Mouse (Mus musculus): ENCODE data around the gene Pkp4. TPM values are rescaled to one million over a fixed set of nuclear protein-coding genes. Genes with fewer than 3 reads are reported as not detected.

Gene Pkp4
- polyA plus RNA-seq, 1 experiment from 2014 or later: 17.7 TPM

DNA sequence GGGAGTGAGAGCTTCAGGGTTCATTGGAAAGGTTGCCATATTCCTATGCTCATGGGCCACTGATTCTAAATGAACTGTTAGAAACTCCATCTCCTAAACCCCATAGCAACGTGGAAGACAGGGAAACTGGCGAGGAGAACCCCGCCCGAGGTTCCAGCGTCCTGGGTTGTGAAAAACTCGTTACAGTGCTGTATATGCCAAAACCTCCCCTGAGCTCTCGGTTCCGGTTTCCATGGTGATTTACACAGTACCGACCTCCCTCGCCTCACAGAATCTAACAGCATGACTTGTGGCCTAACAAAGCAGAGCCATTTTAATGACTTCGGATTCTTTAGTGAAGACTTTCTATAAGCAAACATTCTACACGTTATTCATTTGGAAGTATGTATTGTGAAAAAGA lies 141.0 kb downstream of the Pkp4 start:
- Histone ChIP-seq H3K27me3 (replicated peaks; ENCODE audit: control insufficient read depth, insufficient read depth, low read length) (no peaks in the 10 kb centered on the region), H3K4me2 (no peak overlapping the region), H3K36me3 (ENCODE audit: control insufficient read depth, insufficient read depth, low read length) (peaks cover 2% of the 10 kb centered on the region; the same call in 1 of the 2 replicates), H3K9ac (ENCODE audit: low read depth, low read length) (no peak overlapping the region), H3K9me3 (ENCODE audit: control insufficient read depth, low read length) (no peaks in the 10 kb centered on the region), H3K4me3 (ENCODE audit: low read depth, low read length) (no peak overlapping the region), H3K27ac (ENCODE audit: low read depth, low read length) (no peak overlapping the region), H3K4me1 (replicated peaks; ENCODE audit: control insufficient read depth, insufficient read depth, low read length) (no peaks in the 10 kb centered on the region)
- 81% methylated on average over 12 of the region's 12 CpGs for WGBS
- no peak for ATAC-seq (replicated peaks; ENCODE audit: low FRiP score)
- DNase-seq (ENCODE audit: low spot score): no peak

- Histone ChIP-seq H3K27me3 (replicated peaks; ENCODE audit: control insufficient read depth, insufficient read depth, low read length) (no peaks in the 10 kb centered on the region), H3K9ac (ENCODE audit: low read depth, low read length) (no peak overlapping the region), H3K4me3 (ENCODE audit: low read depth, low read length) (no peak overlapping the region), H3K36me3 (ENCODE audit: control insufficient read depth, insufficient read depth, low read length) (peaks cover 5% of the 10 kb centered on the region; the same call in 1 of the 2 replicates), H3K9me3 (ENCODE audit: control insufficient read depth, low read length) (no peaks in the 10 kb centered on the region), H3K27ac (ENCODE audit: low read depth, low read length) (no peak overlapping the region), H3K4me2 (no peak overlapping the region), H3K4me1 (replicated peaks; ENCODE audit: control insufficient read depth, insufficient read depth, low read length) (no peaks in the 10 kb centered on the region)
- ATAC-seq (replicated peaks; ENCODE audit: low FRiP score) (no peak), DNase-seq (ENCODE audit: low spot score) (no peak)
- WGBS: 85% methylated on average over 6 of the region's 6 CpGs
Measured at GRCm38 (mm10) chr2:59302430-59302829, 141.8 kb downstream of the Pkp4 start.

- ATAC-seq (replicated peaks; ENCODE audit: low FRiP score) (no peak), DNase-seq (ENCODE audit: low spot score) (no peak)
- H3K27me3 ChIP-seq (replicated peaks; ENCODE audit: control insufficient read depth, insufficient read depth, low read length): no peaks in the 10 kb centered on the region
- 85% methylated on average over 12 of the region's 12 CpGs for WGBS
- no peaks in the 10 kb centered on the region for H3K4me1 ChIP-seq (replicated peaks; ENCODE audit: control insufficient read depth, insufficient read depth, low read length)
- no peak overlapping the region for H3K9ac ChIP-seq (ENCODE audit: low read depth, low read length)
- H3K27ac ChIP-seq (ENCODE audit: low read depth, low read length): no peak overlapping the region
- H3K36me3 ChIP-seq (ENCODE audit: control insufficient read depth, insufficient read depth, low read length): peaks cover 10% of the 10 kb centered on the region; the same call in 1 of the 2 replicates
- no peaks in the 10 kb centered on the region for H3K9me3 ChIP-seq (ENCODE audit: control insufficient read depth, low read length)
- no peak overlapping the region for H3K4me2 ChIP-seq
- no peak overlapping the region for H3K4me3 ChIP-seq (ENCODE audit: low read depth, low read length)
Measured at GRCm38 (mm10) chr2:59303530-59304063, 142.9 kb downstream of the Pkp4 start.

DNA sequence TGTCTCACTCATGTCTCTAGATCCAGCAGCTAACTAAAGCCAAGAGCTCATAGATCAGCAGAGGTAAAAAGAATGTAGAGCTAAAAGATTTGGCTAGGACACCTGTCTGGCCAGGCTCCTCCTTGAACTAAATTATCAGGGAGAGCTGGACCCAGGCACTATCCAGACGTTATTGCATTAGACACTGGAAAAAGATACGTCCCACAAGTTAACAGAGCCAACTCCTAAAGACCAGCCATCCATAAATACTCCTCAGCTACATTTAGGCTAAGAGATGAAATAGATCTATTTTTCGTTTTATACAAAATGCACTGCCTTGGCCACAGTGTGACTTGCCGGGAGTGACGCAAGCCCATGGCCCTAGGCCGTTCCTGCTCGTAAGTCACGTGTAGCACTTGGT lies 146.7 kb downstream of the Pkp4 start:
- no peak for DNase-seq (ENCODE audit: low spot score)
- no peak overlapping the region for H3K4me3 ChIP-seq (ENCODE audit: low read depth, low read length)
- no peaks in the 10 kb centered on the region for H3K4me1 ChIP-seq (replicated peaks; ENCODE audit: control insufficient read depth, insufficient read depth, low read length)
- no peak overlapping the region for H3K4me2 ChIP-seq
- no peak overlapping the region for H3K27ac ChIP-seq (ENCODE audit: low read depth, low read length)
- H3K36me3 ChIP-seq (ENCODE audit: control insufficient read depth, insufficient read depth, low read length): peaks cover 15% of the 10 kb centered on the region; the same call in 1 of the 2 replicates
- H3K9ac ChIP-seq (ENCODE audit: low read depth, low read length): no peak overlapping the region
- ATAC-seq (replicated peaks; ENCODE audit: low FRiP score): no peak
- WGBS: 93% methylated on average over 8 of the region's 8 CpGs
- no peaks in the 10 kb centered on the region for H3K9me3 ChIP-seq (ENCODE audit: control insufficient read depth, low read length)
- H3K27me3 ChIP-seq (replicated peaks; ENCODE audit: control insufficient read depth, insufficient read depth, low read length): no peaks in the 10 kb centered on the region

- ATAC-seq (replicated peaks; ENCODE audit: low FRiP score): no peak; the same call in 1 of the 2 replicates
- Histone ChIP-seq H3K9ac (ENCODE audit: low read depth, low read length) (no peak overlapping the region), H3K27ac (ENCODE audit: low read depth, low read length) (no peak overlapping the region), H3K4me1 (replicated peaks; ENCODE audit: control insufficient read depth, insufficient read depth, low read length) (no peaks in the 10 kb centered on the region), H3K27me3 (replicated peaks; ENCODE audit: control insufficient read depth, insufficient read depth, low read length) (no peaks in the 10 kb centered on the region), H3K4me3 (ENCODE audit: low read depth, low read length) (no peak overlapping the region), H3K9me3 (ENCODE audit: control insufficient read depth, low read length) (no peaks in the 10 kb centered on the region), H3K4me2 (no peak overlapping the region), H3K36me3 (ENCODE audit: control insufficient read depth, insufficient read depth, low read length) (peaks cover 15% of the 10 kb centered on the region; the same call in 1 of the 2 replicates)
- no peak for DNase-seq (ENCODE audit: low spot score)
- 93% methylated on average over 19 of the region's 19 CpGs for WGBS
Measured at GRCm38 (mm10) chr2:59308055-59308454, 147.4 kb downstream of the Pkp4 start.

DNA sequence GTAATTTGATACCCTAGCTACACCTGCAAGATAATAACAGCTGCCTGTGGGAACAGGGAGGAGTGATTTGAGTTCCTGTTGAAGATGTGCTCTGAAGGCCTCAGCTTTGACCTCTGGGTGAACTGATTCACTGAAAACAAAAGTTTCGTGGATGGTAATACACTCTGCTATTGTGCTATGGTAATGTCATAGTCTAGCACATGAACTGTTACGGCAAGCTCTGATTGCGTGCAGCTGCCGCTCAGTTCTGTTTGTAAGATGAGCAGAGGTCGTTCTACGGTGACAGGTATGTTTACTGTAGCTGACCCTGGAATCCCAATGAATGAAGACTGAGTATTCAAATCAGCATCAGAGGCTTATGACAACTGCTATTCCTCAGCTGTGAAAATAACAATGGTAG lies 152.6 kb downstream of the Pkp4 start:
- WGBS: 75% methylated on average over 6 of the region's 6 CpGs

GRCm38 (mm10) chr2:59318631-59319030 lies 158.0 kb downstream of the Pkp4 start:
- Histone ChIP-seq H3K4me1 (replicated peaks; ENCODE audit: control insufficient read depth, insufficient read depth, low read length) (no peaks in the 10 kb centered on the region), H3K9me3 (ENCODE audit: control insufficient read depth, low read length) (peaks cover 11% of the 10 kb centered on the region), H3K4me3 (ENCODE audit: low read depth, low read length) (no peak overlapping the region), H3K9ac (ENCODE audit: low read depth, low read length) (no peak overlapping the region), H3K4me2 (no peak overlapping the region), H3K27ac (ENCODE audit: low read depth, low read length) (no peak overlapping the region), H3K27me3 (replicated peaks; ENCODE audit: control insufficient read depth, insufficient read depth, low read length) (no peaks in the 10 kb centered on the region), H3K36me3 (ENCODE audit: control insufficient read depth, insufficient read depth, low read length) (peaks cover 16% of the 10 kb centered on the region)
- WGBS: 78% methylated on average over 1 of the region's 1 CpGs
- no peak for ATAC-seq (replicated peaks; ENCODE audit: low FRiP score)
- no peak for DNase-seq (ENCODE audit: low spot score)

More for the DNA sequence above, 152.6 kb downstream of the Pkp4 start:
- Histone ChIP-seq H3K36me3 (ENCODE audit: control insufficient read depth, insufficient read depth, low read length) (peaks cover 9% of the 10 kb centered on the region), H3K27ac (ENCODE audit: low read depth, low read length) (no peak overlapping the region), H3K27me3 (replicated peaks; ENCODE audit: control insufficient read depth, insufficient read depth, low read length) (no peaks in the 10 kb centered on the region), H3K9me3 (ENCODE audit: control insufficient read depth, low read length) (peaks cover 4% of the 10 kb centered on the region), H3K4me1 (replicated peaks; ENCODE audit: control insufficient read depth, insufficient read depth, low read length) (no peaks in the 10 kb centered on the region), H3K4me3 (ENCODE audit: low read depth, low read length) (no peak overlapping the region), H3K4me2 (no peak overlapping the region), H3K9ac (ENCODE audit: low read depth, low read length) (no peak overlapping the region)
- ATAC-seq (replicated peaks; ENCODE audit: low FRiP score): no peak
- DNase-seq (ENCODE audit: low spot score): no peak

GRCm38 (mm10) chr2:59327946-59328345 lies 167.3 kb downstream of the Pkp4 start:
- ATAC-seq (replicated peaks; ENCODE audit: low FRiP score) (no peak), DNase-seq (ENCODE audit: low spot score) (peak; percentile 19)
- H3K27ac ChIP-seq (ENCODE audit: low read depth, low read length): no peak overlapping the region
- no peaks in the 10 kb centered on the region; the same call in 1 of the 2 replicates for H3K36me3 ChIP-seq (ENCODE audit: control insufficient read depth, insufficient read depth, low read length)
- no peaks in the 10 kb centered on the region for H3K4me1 ChIP-seq (replicated peaks; ENCODE audit: control insufficient read depth, insufficient read depth, low read length)
- no peak overlapping the region for H3K4me3 ChIP-seq (ENCODE audit: low read depth, low read length)
- whole genome bisulfite sequencing: 71% methylated on average over 5 of the region's 5 CpGs
- H3K4me2 ChIP-seq: no peak overlapping the region
- H3K9ac ChIP-seq (ENCODE audit: low read depth, low read length): no peak overlapping the region
- H3K27me3 ChIP-seq (replicated peaks; ENCODE audit: control insufficient read depth, insufficient read depth, low read length): no peaks in the 10 kb centered on the region
- H3K9me3 ChIP-seq (ENCODE audit: control insufficient read depth, low read length): no peaks in the 10 kb centered on the region

- ATAC-seq (replicated peaks; ENCODE audit: low FRiP score): no peak
- H3K9ac ChIP-seq (ENCODE audit: low read depth, low read length): no peak overlapping the region
- no peak overlapping the region for H3K4me3 ChIP-seq (ENCODE audit: low read depth, low read length)
- DNase-seq (ENCODE audit: low spot score): no peak
- no peak overlapping the region for H3K4me2 ChIP-seq
- H3K4me1 ChIP-seq (replicated peaks; ENCODE audit: control insufficient read depth, insufficient read depth, low read length): no peaks in the 10 kb centered on the region
- no peaks in the 10 kb centered on the region for H3K27me3 ChIP-seq (replicated peaks; ENCODE audit: control insufficient read depth, insufficient read depth, low read length)
- 91% methylated on average over 9 of the region's 9 CpGs for WGBS
- H3K27ac ChIP-seq (ENCODE audit: low read depth, low read length): no peak overlapping the region
- no peaks in the 10 kb centered on the region for H3K9me3 ChIP-seq (ENCODE audit: control insufficient read depth, low read length)
- H3K36me3 ChIP-seq (ENCODE audit: control insufficient read depth, insufficient read depth, low read length): no peaks in the 10 kb centered on the region
Measured at GRCm38 (mm10) chr2:59331093-59331492, 170.4 kb downstream of the Pkp4 start.
